Mouse (Mus musculus) heart, adult 2 months (tissue): ENCODE measurements around the gene Mrps34. TPM values are rescaled to one million over a fixed set of nuclear protein-coding genes. Genes with fewer than 3 reads are reported as not detected.

ENCODE experiments used
- DNase-seq, 2 experiments: peaks; one replicate each; pipeline ENCODE4 v3.0.0; 2021
- H3K27ac ChIP-seq: fragments of 200-600 bp; 2 replicates; pipeline ENCODE4 v1.8.1; 2022
- H3K27me3 ChIP-seq: fragments of 200-500 bp; 2 replicates; pipeline ENCODE4 v1.6.1; 2012; ENCODE audit warnings: mild to moderate bottlenecking, low read length, inconsistent platforms, mixed read lengths; ENCODE audit not compliant: control insufficient read depth, insufficient read depth
- H3K36me3 ChIP-seq: fragments of 200-500 bp; 2 replicates; pipeline ENCODE4 v1.6.1; 2012; ENCODE audit warnings: low read length, inconsistent platforms; ENCODE audit not compliant: control insufficient read depth, insufficient read depth
- H3K4me1 ChIP-seq: fragments of 200-500 bp; 2 replicates; pipeline ENCODE4 v1.6.1; 2011; ENCODE audit warnings: low read length; ENCODE audit not compliant: control insufficient read depth, insufficient read depth
- H3K4me3 ChIP-seq: fragments of 200-600 bp; 2 replicates; pipeline ENCODE4 v1.8.1; 2022
- H3K79me2 ChIP-seq: fragments of 200-500 bp; replicated peaks from 2 replicates; pipeline ENCODE4 v1.6.1; 2012; ENCODE audit warnings: mild to moderate bottlenecking, inconsistent platforms, low read length, moderate library complexity, mixed read lengths; ENCODE audit not compliant: control insufficient read depth, insufficient read depth
- H3K9ac ChIP-seq: fragments of 200-500 bp; 2 replicates; pipeline ENCODE4 v1.6.1; 2012; ENCODE audit warnings: low read depth, mild to moderate bottlenecking, control low read depth, inconsistent platforms, low read length, mixed read lengths
- CTCF ChIP-seq: fragments of 200-600 bp; IDR thresholded peaks from 2 replicates; pipeline ENCODE4 v1.8.1; 2022; ENCODE audit warnings: antibody characterized with exemption, mild to moderate bottlenecking, moderate library complexity
- EP300 ChIP-seq: fragments of 200-500 bp; IDR thresholded peaks from 2 replicates; pipeline ENCODE4 v1.6.1; 2011; ENCODE audit warnings: low read depth, low read length, control low read depth; ENCODE audit not compliant: insufficient read depth
- POLR2A ChIP-seq: fragments of 200-500 bp; IDR thresholded peaks from 2 replicates; pipeline ENCODE4 v1.6.1; 2011; ENCODE audit warnings: mild to moderate bottlenecking, low read depth, low read length, control low read depth; ENCODE audit not compliant: insufficient read depth
- WGBS: fragments of 180-500 bp; shearing (Covaris S2); methylation state at CpG from one replicate; pipeline ENCODE4 v1.1.7; 2018; 5-methylcytosine and 5-hydroxymethylcytosine counted together
- intact Hi-C: fragments of 180-260 bp; cut with DNase I; formaldehyde crosslinking; loops from one replicate; pipeline ENCODE4 v1.15.1; 2025
- polyA plus RNA-seq: library from polyadenylated mRNA; depleted of rRNA; stranded (reverse); fragments of >200 nt; gene quantifications from 2 replicates; pipeline ENCODE4 v1.2.3, GENCODE M21; 2012
- total RNA-seq, 2 experiments: library from RNA; stranded (reverse); gene quantifications; 2 replicates each; pipeline ENCODE4 v1.2.3; 2021

The Mrps34 gene
- total and polyA plus RNA-seq, 3 experiments, result 95.6 to 133 (median 102) TPM

DNA sequence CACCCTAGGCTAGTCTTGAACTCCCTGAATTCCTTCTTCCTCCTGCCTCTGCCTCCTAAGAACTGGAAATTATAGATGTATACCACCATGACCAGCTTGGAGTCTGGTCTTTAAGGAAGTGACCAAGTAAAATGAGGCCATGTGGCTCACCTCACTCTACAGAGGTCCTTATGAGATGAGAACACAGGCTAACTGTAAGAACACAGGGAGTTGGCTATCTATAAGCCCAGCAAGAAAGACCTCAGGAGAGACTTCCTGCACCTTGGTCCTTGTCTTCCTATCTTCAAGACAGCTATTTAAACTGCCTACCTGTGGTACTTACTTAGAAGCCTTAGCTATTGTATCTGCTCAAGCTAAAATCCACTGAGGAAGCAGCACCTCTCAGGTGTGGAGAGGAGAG is 19.1 kb downstream of the Mrps34 start:
- intact Hi-C loops, result no loop called here
- no peaks in the 10 kb centered on the region for H3K36me3 ChIP-seq
- TF ChIP-seq POLR2A (no peak), EP300 (no peak), CTCF (no peak)

DNA sequence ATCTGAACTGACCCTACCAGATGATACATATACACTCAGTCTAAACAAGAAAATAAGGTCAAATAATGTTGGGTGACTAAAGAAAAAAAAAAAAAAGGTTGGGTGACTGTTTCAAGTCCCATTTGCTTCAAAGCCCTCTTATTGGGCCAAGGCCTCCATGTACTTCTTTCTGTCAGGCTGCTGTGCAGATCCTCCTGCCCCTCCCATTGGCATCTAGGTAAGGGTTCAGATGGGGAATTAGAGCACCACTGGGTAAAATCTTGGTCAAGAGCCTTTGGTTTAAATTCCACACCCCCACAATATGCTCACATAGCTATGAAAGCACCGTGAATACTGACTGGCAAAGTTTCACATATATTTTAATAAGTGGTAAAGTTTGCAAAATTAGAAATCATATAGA is 28.3 kb downstream of the Mrps34 start:
- Histone ChIP-seq H3K27me3 (no peaks in the 10 kb centered on the region), H3K27ac (no peak overlapping the region), H3K36me3 (peaks cover 3% of the 10 kb centered on the region), H3K79me2 (peaks cover 2% of the 10 kb centered on the region), H3K4me3 (no peak overlapping the region), H3K9ac (no peak overlapping the region), H3K4me1 (no peaks in the 10 kb centered on the region)
- WGBS, result 80% methylated on average over 1 of the region's 1 CpGs
- intact Hi-C loops, result no loop called here
- TF ChIP-seq EP300 (no peak), CTCF (no peak), POLR2A (no peak)
- DNase-seq, result no peak

More for the DNA sequence above, 19.1 kb downstream of the Mrps34 start:
- H3K27me3 ChIP-seq, result no peaks in the 10 kb centered on the region
- H3K9ac ChIP-seq, result no peak overlapping the region
- H3K4me3 ChIP-seq, result no peak overlapping the region
- no peaks in the 10 kb centered on the region for H3K4me1 ChIP-seq
- no peak for DNase-seq
- no peaks in the 10 kb centered on the region for H3K79me2 ChIP-seq
- no peak overlapping the region for H3K27ac ChIP-seq

DNA sequence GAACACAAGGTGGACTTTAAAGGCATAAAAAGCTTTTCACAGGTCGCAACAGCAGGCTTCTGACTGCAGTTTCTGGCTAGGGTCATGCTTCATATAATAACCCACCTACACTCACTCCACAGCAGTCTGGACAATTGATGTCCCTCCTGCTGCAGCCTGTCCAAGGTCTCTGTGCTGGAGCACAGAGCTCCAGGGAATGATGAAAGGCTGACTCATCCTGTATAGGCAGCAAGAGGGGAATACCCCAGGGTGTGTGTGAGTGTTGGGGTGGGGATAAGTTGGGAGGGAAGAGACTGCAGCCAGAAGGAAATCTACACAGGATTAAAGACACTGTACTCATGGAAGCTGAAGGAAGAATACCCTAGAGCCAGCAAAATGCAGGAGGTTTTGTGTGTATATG is 34.6 kb downstream of the Mrps34 start:
- no peaks in the 10 kb centered on the region for H3K27me3 ChIP-seq
- no peak for DNase-seq
- no peak overlapping the region for H3K27ac ChIP-seq
- no peak overlapping the region for H3K4me3 ChIP-seq
- intact Hi-C loops, result no loop called here
- peaks cover 3% of the 10 kb centered on the region for H3K79me2 ChIP-seq
- no peak overlapping the region for H3K9ac ChIP-seq
- TF ChIP-seq CTCF, result no peak
- H3K36me3 ChIP-seq, result peaks cover 7% of the 10 kb centered on the region
- WGBS, result 50% methylated on average over 1 of the region's 1 CpGs
- peaks cover 3% of the 10 kb centered on the region for H3K4me1 ChIP-seq

DNA sequence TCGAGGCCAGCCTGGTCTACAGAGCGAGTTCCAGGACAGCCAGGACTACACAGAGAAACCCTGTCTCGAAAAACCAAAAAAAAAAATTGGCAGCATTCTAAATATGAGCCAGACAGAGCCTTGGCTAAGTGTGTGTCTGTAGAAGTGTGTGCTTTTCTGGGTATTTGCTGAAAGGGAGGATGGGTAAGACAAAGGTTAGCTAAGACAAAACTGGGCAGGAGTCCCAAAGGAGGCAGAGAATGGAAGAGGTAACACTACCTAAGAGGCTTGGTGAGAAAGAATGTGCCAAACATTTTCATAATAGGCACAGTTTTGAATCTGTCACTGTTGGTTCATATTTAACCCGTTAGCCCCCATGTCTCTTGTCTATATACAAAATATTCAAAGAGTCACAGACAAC is 37.5 kb downstream of the Mrps34 start:
- no peaks in the 10 kb centered on the region for H3K27me3 ChIP-seq
- DNase-seq, result no peak
- peaks cover 7% of the 10 kb centered on the region for H3K4me1 ChIP-seq
- H3K79me2 ChIP-seq, result peaks cover 6% of the 10 kb centered on the region
- peaks cover 4% of the 10 kb centered on the region for H3K36me3 ChIP-seq
- TF ChIP-seq EP300, result no peak
- TF ChIP-seq CTCF, result no peak
- no peak for TF ChIP-seq POLR2A
- intact Hi-C loops, result no loop called here
- H3K4me3 ChIP-seq, result no peak overlapping the region
- H3K27ac ChIP-seq, result no peak overlapping the region
- 89% methylated on average over 4 of the region's 4 CpGs for WGBS
- no peak overlapping the region for H3K9ac ChIP-seq

- no peak for DNase-seq
- no peak overlapping the region for H3K27ac ChIP-seq
- WGBS, result 55% methylated on average over 4 of the region's 4 CpGs
These were observed 38.2 kb downstream of the Mrps34 start for GRCm38 (mm10) chr17:24933163-24933562.

DNA sequence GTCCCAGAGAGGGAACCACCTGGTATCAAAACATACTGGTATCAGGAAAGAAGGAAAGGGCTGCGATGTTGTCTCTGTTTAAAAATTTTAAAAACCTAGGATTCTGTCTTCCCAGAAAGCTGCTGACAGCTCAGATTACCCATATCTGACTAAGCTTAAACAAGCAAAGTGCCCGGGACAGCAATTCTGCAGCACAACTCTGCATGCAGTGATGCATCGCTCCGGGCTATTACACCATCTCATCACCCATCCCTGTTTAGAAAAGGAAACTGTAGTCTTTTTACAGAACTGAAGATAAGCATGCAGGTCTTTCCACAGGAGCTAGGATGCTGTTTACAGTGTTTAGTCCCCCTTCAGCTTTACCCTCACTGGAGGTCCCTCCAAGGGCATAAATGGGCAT is 40.0 kb downstream of the Mrps34 start:
- H3K4me1 ChIP-seq, result peaks cover 5% of the 10 kb centered on the region

More at GRCm38 (mm10) chr17:24933163-24933562, 38.2 kb downstream of the Mrps34 start:
- intact Hi-C loops, result no loop called here
- H3K27me3 ChIP-seq, result no peaks in the 10 kb centered on the region
- H3K79me2 ChIP-seq, result peaks cover 4% of the 10 kb centered on the region
- H3K9ac ChIP-seq, result no peak overlapping the region
- no peak overlapping the region for H3K4me3 ChIP-seq
- H3K4me1 ChIP-seq, result peaks cover 7% of the 10 kb centered on the region
- peaks cover 4% of the 10 kb centered on the region; the same call in 1 of the 2 replicates for H3K36me3 ChIP-seq
- no peak for TF ChIP-seq EP300
- no peak for TF ChIP-seq CTCF
- TF ChIP-seq POLR2A, result no peak

More for the DNA sequence above, 40.0 kb downstream of the Mrps34 start:
- 0 out of 2 replicates have a peak overlapping the region, but pooled peaks have one; percentile 0 for H3K9ac ChIP-seq
- no peak for TF ChIP-seq POLR2A
- no peak for TF ChIP-seq EP300
- TF ChIP-seq CTCF, result no peak
- H3K27me3 ChIP-seq, result no peaks in the 10 kb centered on the region
- intact Hi-C loops, result loop anchor here (5.0 kb wide), 1 partner anchor 337 kb away; the partner anchor contains the start of gene Ube2i
- no peak for DNase-seq
- H3K27ac ChIP-seq, result no peak overlapping the region
- H3K4me3 ChIP-seq, result peak overlapping the region; percentile 17; the same call in 1 of the 2 replicates
- peaks cover 3% of the 10 kb centered on the region for H3K79me2 ChIP-seq
- peaks cover 4% of the 10 kb centered on the region; the same call in 1 of the 2 replicates for H3K36me3 ChIP-seq
- WGBS, result 19% methylated on average over 4 of the region's 4 CpGs
